Mouse (Mus musculus) kidney, adult 2 months (tissue): ENCODE results near the gene Lsm10. TPM values are rescaled to one million over a fixed set of nuclear protein-coding genes. Genes with fewer than 3 reads are reported as not detected.

ENCODE experiments used
- DNase-seq: peaks from one replicate; pipeline ENCODE4 v3.0.0; 2021
- H3K27ac ChIP-seq: fragments of 200-500 bp; 2 replicates; pipeline ENCODE4 v1.5.1; 2012; ENCODE audit warnings: low read depth, low read length, control low read depth, inconsistent platforms; ENCODE audit not compliant: insufficient read depth
- H3K27me3 ChIP-seq: fragments of 200-500 bp; replicated peaks from 2 replicates; pipeline ENCODE4 v1.6.1; 2012; ENCODE audit warnings: mild to moderate bottlenecking, moderate library complexity, low read length, inconsistent platforms; ENCODE audit not compliant: control insufficient read depth, insufficient read depth
- H3K36me3 ChIP-seq: fragments of 200-500 bp; 2 replicates; pipeline ENCODE4 v1.6.1; 2012; ENCODE audit warnings: mild to moderate bottlenecking, moderate library complexity, low read length, inconsistent platforms; ENCODE audit not compliant: control insufficient read depth, insufficient read depth
- H3K4me1 ChIP-seq: fragments of 200-500 bp; 2 replicates; pipeline ENCODE4 v1.6.1; 2011; ENCODE audit warnings: low read length; ENCODE audit not compliant: control insufficient read depth, insufficient read depth
- H3K4me3 ChIP-seq: fragments of 200-500 bp; 2 replicates; pipeline ENCODE4 v1.5.1; 2011; ENCODE audit warnings: mild to moderate bottlenecking, low read depth, low read length, control low read depth; ENCODE audit not compliant: insufficient read depth
- CTCF ChIP-seq: fragments of 200-500 bp; conservative IDR thresholded peaks from 2 replicates; pipeline ENCODE4 v1.5.1; 2011; ENCODE audit warnings: low read depth, mild to moderate bottlenecking, control low read depth, low read length, moderate library complexity, mixed read lengths; ENCODE audit not compliant: insufficient read depth, insufficient read length
- POLR2A ChIP-seq: fragments of 200-500 bp; IDR thresholded peaks from one replicate; pipeline ENCODE4 v1.6.1; 2011; ENCODE audit warnings: low read depth, low read length, control low read depth
- WGBS: fragments of 180-500 bp; shearing (Covaris S2); methylation state at CpG from one replicate; pipeline ENCODE4 v1.1.7; 2018; 5-methylcytosine and 5-hydroxymethylcytosine counted together
- polyA plus RNA-seq: library from polyadenylated mRNA; depleted of rRNA; stranded (reverse); fragments of >200 nt; gene quantifications from 2 replicates; pipeline ENCODE4 v1.2.3, GENCODE M21; 2012; rRNA removed

The Lsm10 gene
- polyA plus RNA-seq, 1 experiment = 36.5 TPM

DNA sequence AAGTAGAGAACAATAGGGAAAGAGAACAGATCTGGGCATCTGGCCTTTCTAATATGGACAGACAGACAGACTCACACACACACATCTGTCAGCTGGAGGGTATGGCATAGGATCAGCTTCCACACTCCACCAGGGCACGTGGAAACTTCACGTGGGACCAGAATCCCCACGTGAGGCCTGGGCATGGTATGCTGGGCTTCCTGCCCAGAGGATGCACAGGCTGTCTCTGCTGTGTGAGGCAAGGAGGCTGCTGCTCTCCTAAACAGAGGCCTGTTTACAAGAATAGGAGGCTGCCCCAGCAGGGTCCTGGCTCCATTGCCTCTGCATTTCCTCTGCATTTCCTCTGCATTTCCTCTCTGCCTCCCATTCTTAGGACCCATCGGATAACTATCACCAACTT, 38.2 kb downstream of the Lsm10 start:
- DNase-seq = no peak
- Histone ChIP-seq H3K36me3 (peaks cover 3% of the 10 kb centered on the region; the same call in 1 of the 2 replicates), H3K27me3 (no peaks in the 10 kb centered on the region), H3K27ac (no peak overlapping the region), H3K4me1 (no peaks in the 10 kb centered on the region; the same call in 1 of the 2 replicates), H3K4me3 (no peak overlapping the region)
- TF ChIP-seq CTCF = no peak
- no peak for TF ChIP-seq POLR2A
- WGBS = 79% methylated on average over 4 of the region's 4 CpGs

DNA sequence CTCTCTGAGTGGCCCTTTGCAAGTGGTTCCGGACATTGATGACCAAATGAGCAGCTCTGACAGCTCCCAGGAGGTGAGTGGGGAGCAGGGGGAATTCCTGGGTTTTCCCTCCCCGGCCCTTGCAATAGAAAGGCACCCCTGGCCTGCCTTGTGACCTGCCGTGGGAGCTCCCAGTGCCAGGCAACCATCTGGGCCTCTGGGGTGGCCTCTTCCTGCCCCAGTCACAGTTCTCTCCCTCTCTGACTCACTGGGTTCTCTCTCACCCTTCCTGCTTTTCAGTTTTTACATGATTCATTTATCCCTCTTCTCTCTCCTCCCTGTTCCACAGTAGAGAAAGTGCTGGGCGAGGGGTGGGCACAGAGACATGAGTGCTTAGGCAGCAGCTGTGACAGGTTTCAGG, 41.4 kb downstream of the Lsm10 start:
- DNase-seq = no peak
- Histone ChIP-seq H3K36me3 (peaks cover 2% of the 10 kb centered on the region; the same call in 1 of the 2 replicates), H3K4me1 (no peaks in the 10 kb centered on the region), H3K4me3 (no peak overlapping the region), H3K27me3 (no peaks in the 10 kb centered on the region), H3K27ac (no peak overlapping the region)
- no peak for TF ChIP-seq CTCF
- no peak for TF ChIP-seq POLR2A
- 69% methylated on average over 4 of the region's 4 CpGs for WGBS

GRCm38 (mm10) chr4:126141021-126141420, 44.6 kb downstream of the Lsm10 start:
- H3K4me1 ChIP-seq = 0 out of 2 replicates have a peak, but pooled peaks cover 6% of the 10 kb centered on the region
- H3K27me3 ChIP-seq = no peaks in the 10 kb centered on the region
- H3K27ac ChIP-seq = peak overlapping the region; percentile 55; the same call in 1 of the 2 replicates
- TF ChIP-seq POLR2A = no peak
- TF ChIP-seq CTCF = no peak
- H3K4me3 ChIP-seq = no peak overlapping the region
- peaks cover 2% of the 10 kb centered on the region; the same call in 1 of the 2 replicates for H3K36me3 ChIP-seq
- WGBS = 62% methylated on average over 5 of the region's 5 CpGs
- peak; percentile 65 for DNase-seq

DNA sequence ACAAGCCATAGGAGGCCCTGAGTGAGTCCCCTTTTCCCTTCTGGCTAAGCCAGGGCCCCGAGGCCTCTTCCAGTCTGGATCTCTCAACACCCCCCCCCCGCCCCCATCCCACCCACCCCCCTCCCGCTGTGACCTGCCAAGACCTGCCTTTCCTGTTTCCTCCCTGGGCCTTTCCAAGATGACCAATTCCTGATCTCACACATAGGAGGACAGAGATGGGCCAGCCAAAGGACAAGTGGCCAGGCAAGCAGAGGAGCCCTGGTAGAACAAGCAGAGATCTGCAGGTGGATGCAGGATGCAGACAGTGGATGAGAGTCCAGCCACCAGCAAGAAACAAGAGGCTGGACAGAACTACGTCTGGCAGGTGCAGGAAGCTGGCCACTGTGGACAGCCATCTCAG, 49.0 kb downstream of the Lsm10 start:
- H3K27ac ChIP-seq = peak overlapping the region; percentile 58
- no peak overlapping the region for H3K4me3 ChIP-seq
- H3K36me3 ChIP-seq = no peaks in the 10 kb centered on the region; the same call in 1 of the 2 replicates
- H3K4me1 ChIP-seq = 0 out of 2 replicates have a peak, but pooled peaks cover 11% of the 10 kb centered on the region
- TF ChIP-seq CTCF (no peak), POLR2A (no peak)
- DNase-seq = peak; percentile 74
- WGBS = 46% methylated on average over 4 of the region's 4 CpGs
- no peaks in the 10 kb centered on the region for H3K27me3 ChIP-seq

DNA sequence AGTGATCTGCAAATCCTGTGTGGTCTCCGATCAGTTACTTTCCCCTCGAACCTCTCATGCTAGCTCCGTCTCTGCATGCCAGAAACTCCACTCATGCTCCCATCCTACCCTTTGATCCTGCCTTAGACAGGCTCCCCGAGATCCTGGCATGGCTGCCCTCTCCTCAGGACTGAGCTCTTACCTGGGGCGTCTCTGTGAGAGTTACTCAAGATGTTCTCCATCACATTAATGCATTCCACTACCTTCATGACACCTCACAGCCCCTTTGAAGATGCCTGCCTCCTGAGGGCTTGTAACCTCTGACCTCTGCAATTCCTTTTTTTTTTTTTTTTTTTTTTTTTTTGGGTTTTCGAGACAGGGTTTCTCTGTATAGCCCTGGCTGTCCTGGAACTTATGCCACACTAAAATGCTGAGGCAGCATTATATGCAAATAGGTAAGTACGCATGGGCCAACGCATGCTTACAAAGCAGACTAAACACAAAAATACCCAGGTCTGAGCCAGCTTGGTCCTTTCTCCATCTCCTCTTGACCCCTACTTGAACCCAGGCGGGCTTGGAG, 50.6 kb downstream of the Lsm10 start:
- Histone ChIP-seq H3K27me3 (no peaks in the 10 kb centered on the region), H3K4me1 (peaks cover 17% of the 10 kb centered on the region; the same call in 1 of the 2 replicates), H3K36me3 (no peaks in the 10 kb centered on the region; the same call in 1 of the 2 replicates), H3K27ac (peak overlapping the region; percentile 91), H3K4me3 (no peak overlapping the region)
- WGBS = 39% methylated on average over 9 of the region's 9 CpGs
- no peak for TF ChIP-seq POLR2A
- TF ChIP-seq CTCF = no peak
- DNase-seq = no peak

- TF ChIP-seq POLR2A (no peak), CTCF (no peak)
- Histone ChIP-seq H3K4me1 (peaks cover 17% of the 10 kb centered on the region; the same call in 1 of the 2 replicates), H3K27me3 (no peaks in the 10 kb centered on the region), H3K27ac (peak within 1 kb of the TSS; percentile 92), H3K4me3 (peak within 1 kb of the TSS; percentile 78), H3K36me3 (no peaks in the 10 kb centered on the region; the same call in 1 of the 2 replicates)
- 4% methylated on average over 24 of the region's 24 CpGs for WGBS
- peak; percentile 93 for DNase-seq
Observed at GRCm38 (mm10) chr4:126147533-126148160, 51.2 kb downstream of the Lsm10 start, which contains the start of gene Eva1b. TSS of gene Eva1b (plus strand) at chr4:126147744.

Other genes with a start within 250 kb of the Lsm10 start
- gene Csf3r, start 72.1 kb upstream of the Lsm10 start, polyA plus RNA-seq = 1.3 and 2.2 TPM in 2 replicates
- gene Mrps15, start 49.7 kb upstream of the Lsm10 start, polyA plus RNA-seq = 38.2 and 49.4 TPM in 2 replicates
- gene Oscp1, start 38.1 kb upstream of the Lsm10 start, polyA plus RNA-seq = 2.5 and 3.3 TPM in 2 replicates
- gene Stk40, start 7.3 kb downstream of the Lsm10 start, polyA plus RNA-seq = 38.3 and 38.9 TPM in 2 replicates
- gene Eva1b, start 51.1 kb downstream of the Lsm10 start, polyA plus RNA-seq = 68.8 and 101 TPM in 2 replicates
- gene Sh3d21, start 66.9 kb downstream of the Lsm10 start, polyA plus RNA-seq = 5.0 and 5.5 TPM in 2 replicates
- 40.4 and 51.0 TPM in 2 replicates for gene Thrap3, start 106.1 kb downstream of the Lsm10 start, polyA plus RNA-seq
- gene Map7d1, start 159.7 kb downstream of the Lsm10 start, polyA plus RNA-seq = 28.3 and 30.3 TPM in 2 replicates
- 57.7 and 75.5 TPM in 2 replicates for gene Trappc3, start 165.7 kb downstream of the Lsm10 start, polyA plus RNA-seq
- 0.27 and 0.31 TPM in 2 replicates for gene Col8a2, start 190.2 kb downstream of the Lsm10 start, polyA plus RNA-seq
- 36.0 and 43.0 TPM in 2 replicates for gene Adprhl2, start 225.1 kb downstream of the Lsm10 start, polyA plus RNA-seq
- 1.1 and 2.0 TPM in 2 replicates for gene Tekt2, start 229.1 kb downstream of the Lsm10 start, polyA plus RNA-seq